Mouse (Mus musculus) cerebellum, postnatal 14 days (tissue): ENCODE measurements around the gene Klf16.
"Not testable (repeated sequence)": the region's sequence is repeated elsewhere in the genome, so short reads cannot be mapped to it uniquely, and the experiment has no call there.

Experiments
- DNase-seq, 2 experiments: peaks; one replicate each; pipeline ENCODE4 v3.0.0; 2021; ENCODE audit warnings: mixed read lengths in 2 of 2

Klf16 gene

DNA sequence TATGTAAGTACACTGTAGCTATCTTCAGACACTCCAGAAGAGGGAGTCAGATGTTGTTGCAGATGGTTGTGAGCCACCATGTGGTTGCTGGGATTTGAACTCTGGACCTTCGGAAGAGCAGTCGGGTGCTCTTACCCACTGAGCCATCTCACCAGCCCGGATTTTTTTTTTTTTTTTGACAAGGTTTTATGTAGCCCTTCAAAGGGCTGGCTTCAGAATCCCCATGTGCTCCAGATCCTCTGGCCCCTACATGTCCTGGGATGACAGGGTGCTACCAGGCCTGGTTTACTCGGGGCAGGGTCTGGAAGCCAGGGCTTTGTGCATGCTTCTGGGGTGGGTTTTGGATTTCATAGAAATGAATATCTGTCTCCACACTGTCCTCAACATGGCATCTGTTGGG lies 28.6 kb upstream of the Klf16 start, which contains the start of gene Gm49322:
Gm49322 (plus strand) TSS at position 301 of the 400 bp plus-strand sequence.
- DNase-seq: not testable (repeated sequence)

DNA sequence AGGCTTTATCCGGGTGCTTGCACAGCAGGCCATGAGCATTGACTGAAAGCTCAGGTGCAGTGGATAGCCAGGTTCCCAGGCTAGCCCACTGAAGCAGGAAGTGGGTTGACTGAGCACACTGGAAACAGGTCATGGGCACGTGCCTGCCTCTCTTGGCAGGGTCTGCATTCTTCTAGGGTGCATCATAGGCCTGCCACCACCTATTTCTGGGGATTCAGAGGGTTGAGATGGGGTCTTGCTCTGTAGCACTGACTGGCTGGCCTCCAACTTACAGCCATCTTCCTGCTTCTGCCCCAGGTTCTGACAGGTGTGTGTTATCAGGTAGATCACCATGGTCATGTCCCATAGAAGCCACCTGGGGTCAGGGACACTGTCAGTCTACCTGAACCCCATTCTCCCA lies 27.9 kb upstream of the Klf16 start:
- DNase-seq: no peak

DNA sequence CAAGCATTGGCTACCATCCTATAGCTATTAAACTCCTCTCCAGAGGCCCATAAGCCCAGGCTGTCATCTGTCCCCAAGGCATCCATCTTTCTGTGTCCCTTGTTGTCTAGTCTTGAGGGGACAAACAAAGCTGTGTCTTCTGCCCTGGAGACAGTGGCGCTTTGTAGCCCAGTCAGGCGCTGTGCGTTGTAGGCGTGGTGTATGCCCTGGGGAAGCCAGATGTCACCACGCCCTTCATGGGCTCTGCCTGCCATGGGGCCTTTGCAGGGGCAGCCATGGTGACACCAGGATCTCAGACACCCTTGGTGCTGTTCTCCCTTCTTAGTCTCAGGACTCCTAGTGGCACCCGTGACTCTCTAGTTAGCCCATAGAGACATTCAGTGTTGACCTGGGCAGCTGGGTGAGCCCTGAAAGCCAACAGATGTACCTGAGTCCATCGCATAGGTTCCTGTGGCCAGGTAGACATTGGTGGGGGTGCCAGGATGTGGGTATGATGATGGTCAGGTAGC lies 26.9 kb upstream of the Klf16 start:
- DNase-seq: no peak

DNA sequence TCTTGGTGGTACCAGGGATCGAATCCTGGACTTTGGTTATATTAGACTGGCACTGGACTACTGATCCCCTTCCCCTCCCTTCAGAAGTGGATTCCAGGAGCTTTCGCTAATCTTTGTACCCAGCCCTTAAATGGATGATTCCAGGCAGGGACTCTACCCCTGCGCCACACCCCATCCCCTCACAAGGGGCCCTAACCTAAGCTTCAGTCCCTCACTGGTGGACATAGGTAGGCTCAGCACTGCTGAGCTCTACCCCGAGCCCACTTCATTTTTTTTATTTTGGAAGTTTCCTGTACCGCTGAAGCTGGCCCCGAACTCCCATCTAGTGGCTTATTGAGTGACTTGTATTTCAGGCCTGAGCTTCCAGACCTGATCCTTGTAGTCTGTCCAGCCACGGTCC lies 26.2 kb upstream of the Klf16 start:
- no peak for DNase-seq

DNA sequence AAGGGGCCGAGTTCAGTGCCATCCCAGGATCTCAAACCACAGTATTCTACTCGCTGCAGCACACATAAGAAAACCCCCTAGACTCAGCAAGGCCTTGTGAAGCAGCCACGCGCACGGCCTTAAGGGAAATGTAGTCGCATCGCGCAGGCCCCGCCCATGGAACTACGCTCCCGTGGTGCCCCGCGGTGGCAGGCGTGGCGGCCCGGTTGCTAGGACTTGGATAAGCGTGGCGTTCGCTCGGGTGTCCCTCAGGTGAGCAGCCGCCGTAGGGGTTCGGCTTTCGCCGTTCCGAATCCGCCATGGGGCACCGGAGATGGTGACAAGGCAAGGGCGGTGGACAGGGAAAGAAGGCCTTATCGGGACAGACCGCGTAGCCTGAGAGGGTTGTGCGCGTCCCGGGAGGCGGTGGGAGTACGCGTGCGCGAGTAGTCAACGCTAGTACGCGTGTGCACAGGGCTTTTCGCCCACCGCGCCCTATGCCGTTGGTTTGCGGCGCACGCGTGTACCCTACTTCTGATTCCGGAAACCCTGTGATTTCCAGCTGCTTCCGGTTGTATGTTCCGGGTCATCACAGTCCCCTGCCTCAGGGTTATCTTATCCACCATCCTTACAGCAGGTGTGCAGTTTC lies 25.7 kb upstream of the Klf16 start, which contains the start of the genes Scamp4 and Adat3:
Scamp4 (plus strand) TSS at position 175 of the 628 bp plus-strand sequence.
Adat3 (plus strand) TSS at position 183 of the 628 bp plus-strand sequence.
- DNase-seq: peak; percentile 96 to 97

DNA sequence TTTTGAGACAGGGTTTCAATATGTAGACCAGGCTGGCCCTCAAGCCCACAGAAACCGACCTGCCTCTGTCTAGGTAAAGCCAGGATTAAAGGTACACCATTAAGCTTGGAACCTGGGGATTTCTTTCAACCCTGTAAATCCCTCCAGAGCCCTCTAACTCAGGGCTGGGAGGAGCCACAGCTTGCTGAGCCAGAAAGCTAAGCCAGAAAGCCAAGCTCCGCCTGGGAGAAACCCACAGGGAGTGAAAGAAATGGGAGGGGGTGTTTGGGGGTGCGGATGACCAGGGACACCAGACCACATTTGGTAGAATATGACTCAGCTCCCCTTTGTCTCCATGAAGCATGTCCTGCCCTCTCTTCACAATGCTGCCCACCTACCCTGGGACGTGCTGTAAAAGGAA lies 19.2 kb upstream of the Klf16 start:
- no peak for DNase-seq

DNA sequence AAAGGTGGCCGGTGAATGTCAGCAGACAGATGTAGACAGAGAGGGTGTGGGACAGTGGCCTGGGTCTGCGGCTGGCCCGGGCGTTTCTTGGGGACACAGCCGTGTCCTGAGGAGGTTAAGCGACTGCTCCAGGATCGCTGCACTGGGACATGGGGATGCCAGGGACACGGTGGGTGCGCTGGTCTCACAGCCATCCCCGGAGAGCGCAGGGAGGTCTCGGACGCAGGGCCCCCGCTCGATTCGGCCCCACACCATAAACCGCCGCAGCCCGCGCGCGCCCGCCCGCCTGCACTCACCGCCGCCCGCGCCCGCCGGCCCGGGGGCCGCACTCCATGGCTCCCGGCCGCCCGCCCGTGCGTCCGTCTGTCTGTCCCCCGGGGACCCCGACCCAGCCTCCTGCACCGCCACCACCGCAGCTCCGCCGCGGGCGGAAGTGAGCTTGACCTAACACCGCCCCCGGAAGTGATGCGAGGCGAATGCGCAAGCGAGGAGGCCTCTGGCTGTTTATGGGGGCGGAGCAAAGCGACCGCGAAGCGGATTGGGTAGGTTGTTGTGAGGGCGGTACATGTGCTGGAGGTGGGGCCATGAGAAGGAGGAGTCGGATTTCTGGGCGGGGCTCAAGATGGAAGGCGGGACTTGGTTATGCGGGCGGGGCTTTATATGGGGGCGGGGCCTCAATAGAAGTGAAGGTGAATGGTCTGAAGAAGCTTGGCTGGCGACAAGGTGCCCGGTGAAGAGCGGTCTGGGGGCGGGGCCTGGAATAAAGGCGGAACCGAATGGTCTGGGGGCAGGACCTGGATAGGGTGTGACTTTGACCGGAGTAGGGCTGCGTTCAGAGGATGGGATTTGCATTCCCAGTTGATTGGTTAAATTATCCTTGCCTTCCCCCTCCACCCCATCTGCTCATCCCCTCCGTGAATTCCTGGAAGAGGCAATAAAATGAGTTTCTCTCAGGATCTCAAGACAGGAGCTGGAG lies 13.0 kb upstream of the Klf16 start, which contains the start of gene Abhd17a:
Abhd17a (minus strand) TSS at position 463 of the 976 bp plus-strand sequence.
- peak; percentile 96 for DNase-seq

DNA sequence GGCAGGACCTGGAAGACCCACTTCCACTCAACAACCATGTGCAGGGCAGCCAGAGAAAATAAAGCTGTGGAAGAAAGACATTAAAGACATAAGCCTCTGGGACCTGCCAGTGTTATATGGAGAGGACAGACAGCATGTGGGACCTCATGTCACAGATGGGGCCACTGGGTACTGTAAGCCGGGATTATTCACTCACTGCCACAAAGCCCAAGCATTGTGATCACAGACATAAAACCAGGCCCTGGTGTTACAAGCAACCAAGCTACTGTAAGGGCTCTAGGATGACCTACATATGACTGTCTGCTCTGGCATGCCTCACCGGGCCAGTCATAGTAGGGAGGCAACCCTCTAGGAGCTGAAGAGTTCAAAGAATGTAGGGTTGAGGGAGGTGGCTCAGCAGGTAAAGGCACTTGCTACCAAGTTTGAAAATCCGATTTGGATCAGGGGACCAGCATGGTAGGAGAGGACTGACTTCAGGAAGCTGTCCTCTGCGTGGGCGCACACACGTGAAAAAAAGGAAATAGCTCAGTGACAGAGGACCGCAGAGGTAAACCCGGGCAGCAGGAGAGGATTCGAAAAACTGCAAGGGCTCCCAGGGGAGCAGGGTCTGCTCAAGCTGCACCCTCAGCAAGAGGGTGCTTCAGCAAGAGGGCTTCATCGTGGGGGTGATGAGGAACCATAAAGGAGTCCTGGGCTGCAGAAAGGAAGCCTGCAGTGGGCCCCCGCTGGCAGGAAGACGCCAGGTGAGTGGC lies 12.2 kb upstream of the Klf16 start:
- DNase-seq: peak in 1 of 2 experiments; percentile 36

DNA sequence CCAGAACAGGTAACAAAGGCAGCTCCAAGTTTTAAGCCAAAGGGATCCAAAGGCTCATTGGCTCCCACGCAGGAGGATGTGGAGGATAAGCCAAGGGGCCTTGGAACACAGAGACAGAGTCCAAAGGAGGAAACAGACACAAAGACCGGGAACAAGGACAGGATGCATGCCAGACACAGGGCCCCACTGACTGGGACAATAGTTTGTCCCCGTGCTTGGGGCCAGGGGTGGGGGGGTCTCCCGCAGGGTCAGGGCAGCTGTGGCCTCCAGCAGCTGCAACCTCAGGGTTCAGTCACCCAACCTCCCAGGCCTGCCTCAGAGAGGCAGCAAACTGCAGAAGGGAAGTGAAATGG lies 10.2 kb upstream of the Klf16 start:
- DNase-seq: peak in 1 of 2 experiments; percentile 21

DNA sequence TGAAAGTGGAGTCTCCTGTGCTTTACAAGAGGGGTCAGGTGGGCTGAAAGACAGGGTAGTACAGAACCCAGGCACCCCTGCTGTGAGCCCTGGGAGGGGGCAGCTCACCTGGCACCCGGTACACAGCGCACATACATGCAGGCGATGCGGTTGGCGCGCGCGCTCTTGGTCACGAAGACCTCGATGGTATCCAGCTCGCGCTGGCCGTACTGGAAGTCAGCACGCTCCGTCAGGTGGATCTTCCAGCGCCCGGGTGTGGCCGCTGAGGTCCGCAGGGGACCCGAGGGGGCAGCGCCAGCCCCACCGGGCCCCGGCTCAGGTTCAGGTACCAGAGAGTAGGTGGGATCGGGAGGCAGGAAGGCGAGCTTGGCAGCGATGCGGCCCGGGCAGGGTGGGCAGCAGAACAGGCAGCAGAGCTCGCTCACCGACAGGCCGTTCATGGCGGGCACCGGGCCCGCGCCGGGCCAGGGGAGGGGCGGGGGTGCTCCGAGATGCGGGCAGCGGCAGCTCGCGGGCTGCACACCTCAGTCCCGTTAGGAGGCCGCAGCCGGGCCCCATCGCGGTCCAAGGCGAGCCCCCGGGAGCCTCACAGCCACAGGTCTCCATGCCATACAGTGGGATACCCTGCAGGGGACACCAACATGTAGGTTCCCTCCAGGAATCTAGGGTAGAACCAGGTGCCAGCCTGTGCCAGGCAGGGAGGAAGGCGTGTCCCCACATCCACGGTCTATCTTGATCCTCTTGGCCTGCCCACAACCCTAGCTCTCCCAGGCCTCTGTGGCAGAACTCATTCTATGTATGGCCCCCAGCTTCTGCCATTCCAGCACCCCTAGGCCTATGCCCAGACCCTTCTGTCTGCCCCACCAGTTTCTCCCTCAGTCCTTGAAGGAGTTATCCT lies 9.5 kb upstream of the Klf16 start:
- DNase-seq: peak in 1 of 2 experiments; percentile 36

DNA sequence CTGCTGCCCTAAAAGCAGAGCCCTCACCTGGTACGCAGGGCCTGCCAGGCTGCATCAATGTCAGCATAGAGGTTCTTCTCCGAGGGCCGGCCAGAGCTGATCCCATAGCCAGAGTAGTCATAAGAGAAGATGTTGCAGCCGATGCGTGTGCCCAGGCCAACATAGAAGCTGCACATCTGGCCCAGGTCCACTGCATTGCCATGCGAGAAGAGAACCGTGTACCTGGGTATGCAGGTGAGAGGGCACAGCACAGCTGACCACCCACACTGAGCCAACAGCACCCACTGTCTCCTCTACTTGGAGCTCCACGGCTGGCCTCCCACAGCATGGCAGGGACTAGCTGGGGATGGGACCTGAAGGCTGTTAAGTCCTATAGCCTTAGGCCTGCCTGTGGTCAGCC lies 8.5 kb upstream of the Klf16 start:
- DNase-seq: no peak

DNA sequence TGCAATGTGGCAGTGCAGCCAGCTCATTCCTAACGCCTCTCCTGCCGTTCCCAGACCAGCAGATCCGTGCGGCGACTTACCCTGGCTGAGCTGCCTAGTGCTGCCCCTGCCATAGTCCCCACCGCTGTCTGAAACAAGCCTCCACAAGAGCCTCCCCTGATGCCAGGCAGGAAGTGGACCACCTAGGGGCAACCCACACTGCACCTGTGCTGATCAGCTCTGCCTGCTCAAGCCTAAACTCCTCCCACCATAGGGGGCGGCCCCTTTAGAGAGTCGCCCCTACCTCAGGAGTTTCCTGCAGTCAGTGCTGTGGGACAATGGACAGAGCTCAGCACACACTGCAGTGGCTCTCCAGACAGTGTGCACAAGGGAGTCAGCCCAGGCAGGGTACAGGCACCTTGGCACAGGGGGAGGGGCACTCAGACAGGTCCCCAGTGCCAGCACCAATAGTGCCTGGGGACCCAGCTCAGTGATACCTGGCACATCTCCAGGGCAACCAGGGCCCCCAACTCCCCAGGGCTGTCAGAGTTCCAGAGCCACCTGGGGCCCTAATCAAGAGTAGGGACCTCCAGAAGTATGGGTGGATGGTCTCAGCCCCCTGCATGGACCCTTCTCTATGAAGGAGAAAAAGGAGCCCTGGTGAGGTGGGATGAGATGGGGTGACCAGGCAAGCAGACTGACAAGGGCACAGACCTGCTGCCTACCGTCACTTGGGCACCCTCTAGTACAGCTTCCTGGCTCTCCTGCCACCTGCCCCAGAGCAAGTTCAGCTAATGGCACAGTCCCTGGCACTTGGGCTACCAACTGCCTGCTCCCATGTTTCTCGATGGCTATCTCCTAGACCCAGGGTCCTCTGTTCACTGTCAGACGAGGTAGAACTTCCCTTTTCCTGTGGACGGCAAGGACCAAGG lies 7.8 kb upstream of the Klf16 start:
- peak in 1 of 2 experiments; percentile 25 for DNase-seq

DNA sequence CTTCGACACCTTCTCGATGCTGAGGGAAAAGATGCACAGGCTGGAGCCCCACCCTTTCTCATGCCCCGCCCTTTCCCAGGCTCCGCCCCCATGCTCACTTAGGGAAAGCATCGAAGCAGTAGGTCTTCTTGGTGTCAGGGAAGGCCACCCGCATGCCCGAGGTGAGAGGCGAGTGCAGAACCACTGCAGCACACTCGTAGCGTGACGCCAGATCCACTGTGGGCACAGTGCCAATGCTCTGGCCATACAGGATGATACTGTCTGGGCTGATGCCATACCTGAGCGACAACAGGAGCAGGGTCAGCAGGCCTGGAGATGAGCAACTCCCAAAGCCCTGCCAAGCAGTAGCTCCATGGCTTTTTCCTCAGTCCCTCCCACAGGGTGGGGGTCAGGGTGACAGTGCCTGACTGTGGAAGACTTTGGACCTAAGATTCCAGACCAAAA lies 6.9 kb upstream of the Klf16 start:
- peak; percentile 53 to 62 for DNase-seq

DNA sequence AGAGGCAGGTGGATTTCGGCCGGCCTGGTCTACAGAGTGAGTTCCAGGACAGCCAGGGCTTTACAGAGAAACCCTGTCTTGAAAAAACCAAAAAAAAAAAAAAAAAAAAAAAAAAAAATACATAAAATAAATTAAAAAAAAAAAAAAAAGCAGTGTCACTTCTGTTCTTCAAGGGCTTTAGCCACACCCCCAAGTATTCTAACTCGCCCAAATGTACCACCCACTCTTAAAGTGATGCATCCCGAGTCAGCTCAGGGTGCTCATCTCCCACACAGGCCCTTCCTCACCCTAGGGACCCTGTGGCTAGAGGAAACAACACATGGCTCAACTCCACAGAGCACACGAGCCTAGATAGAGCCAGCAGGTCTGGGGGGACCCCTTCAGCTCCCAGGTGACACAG lies 5.9 kb upstream of the Klf16 start:
- DNase-seq: no peak

DNA sequence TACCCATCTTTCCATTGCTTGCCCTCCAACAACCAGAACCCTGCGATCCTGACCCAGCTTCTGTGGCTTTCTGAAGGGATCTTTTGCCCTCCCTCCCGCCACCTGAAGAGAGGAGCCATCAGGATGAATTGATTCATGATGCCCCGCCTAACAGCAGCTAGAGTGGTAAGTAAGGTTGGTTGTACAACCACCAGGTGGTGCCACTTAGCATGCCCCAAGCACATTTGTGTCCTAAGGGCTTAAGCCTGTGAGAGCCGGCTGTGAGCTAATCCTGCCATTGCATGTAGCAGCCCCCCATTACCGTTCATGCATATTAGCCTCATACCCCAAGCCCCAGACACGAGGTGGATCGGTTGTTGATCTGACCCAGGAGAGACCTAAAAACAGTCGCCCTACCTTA lies 1.8 kb upstream of the Klf16 start:
- DNase-seq: peak; percentile 68 to 80

DNA sequence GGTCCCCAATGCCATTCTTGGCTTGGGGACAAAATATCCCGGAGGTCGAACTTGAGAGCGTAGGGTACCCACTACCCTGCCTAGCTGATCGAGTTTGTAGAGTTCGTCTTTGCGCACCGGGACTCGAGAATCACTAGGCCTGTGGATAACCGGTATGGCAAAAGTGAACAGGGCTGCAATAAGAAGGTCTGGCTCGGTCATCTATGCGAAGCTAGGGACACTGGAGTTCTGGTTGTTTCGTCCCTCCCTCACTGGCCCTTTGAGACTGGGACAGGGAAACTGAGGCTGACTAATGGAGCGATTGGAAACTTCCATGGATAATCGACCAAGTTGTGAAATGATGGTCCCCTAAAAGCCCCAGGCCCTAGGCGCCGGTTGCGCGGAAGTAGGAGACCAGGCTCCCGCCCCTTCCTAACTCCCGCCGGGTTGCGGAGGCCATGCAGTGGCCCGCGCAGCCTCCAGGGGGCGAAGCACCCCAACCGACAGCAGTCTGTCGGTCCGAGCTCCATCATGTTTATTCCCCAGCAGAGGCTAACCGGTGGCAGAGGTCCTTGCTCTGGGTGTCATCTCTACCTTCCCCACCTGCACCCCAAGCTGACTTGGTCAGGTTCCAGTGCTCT lies 1.1 kb upstream of the Klf16 start:
- DNase-seq: peak; percentile 72 to 80

DNA sequence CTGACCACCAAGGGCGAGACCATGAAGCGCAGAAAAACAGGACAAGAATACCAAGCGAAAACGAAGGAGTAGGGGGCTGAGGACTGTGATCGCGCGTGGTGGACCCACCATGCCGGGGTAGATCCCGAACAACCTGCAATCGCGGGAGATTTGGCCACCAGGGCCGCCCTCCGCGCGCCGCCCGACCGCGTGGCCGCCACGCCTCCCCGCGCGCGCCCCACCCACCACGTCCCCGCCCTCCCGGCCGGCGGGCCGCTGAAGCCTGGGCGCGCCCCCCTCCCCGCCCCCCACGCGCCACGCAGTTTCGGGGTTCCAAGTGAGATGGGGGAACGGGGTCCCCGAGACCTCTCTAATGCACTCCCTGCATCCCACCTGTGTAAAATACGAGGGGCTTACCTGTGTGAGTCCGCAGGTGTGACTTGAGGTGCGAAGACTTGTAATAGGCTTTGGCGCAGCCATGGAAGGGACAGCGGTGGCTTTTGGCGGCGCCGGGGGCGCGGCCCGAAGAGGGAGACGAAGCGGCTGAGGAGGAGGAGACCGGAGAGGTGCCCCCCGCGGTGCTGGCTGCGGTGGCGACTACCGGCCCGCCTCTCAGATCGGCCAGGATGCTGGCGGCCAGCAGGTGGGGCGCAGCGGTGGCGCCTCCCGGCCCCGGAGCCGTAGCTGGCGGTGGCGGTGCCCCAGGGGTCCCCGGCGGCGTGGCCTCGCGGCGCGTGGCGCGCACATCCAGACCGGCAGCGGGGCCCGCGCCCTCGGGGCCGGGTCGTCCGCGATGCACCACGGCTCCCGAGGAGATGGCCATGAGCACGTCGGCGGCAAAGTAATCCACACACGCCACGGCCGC lies 548 bp downstream of the Klf16 start:
- peak in 1 of 2 experiments; percentile 73 for DNase-seq

DNA sequence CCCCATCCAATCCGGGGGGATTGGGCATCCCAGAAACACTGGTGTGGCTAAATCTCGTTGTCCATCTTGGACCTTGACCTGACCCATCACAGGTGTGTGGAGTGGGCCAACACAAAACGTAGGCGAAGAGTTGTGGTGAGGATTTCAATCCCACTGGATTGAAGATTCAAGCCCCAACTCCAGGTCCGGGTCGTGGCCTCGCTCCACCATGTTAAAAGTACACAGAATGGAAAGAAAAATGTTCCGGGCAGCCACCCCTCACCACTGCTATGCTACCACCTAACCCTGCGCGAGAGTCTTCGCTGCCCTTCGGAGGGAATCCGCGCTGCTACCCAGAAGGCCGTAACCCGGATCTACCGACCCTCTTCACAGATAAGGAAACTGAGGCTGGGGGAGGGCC lies 1.2 kb downstream of the Klf16 start:
- DNase-seq: no peak

DNA sequence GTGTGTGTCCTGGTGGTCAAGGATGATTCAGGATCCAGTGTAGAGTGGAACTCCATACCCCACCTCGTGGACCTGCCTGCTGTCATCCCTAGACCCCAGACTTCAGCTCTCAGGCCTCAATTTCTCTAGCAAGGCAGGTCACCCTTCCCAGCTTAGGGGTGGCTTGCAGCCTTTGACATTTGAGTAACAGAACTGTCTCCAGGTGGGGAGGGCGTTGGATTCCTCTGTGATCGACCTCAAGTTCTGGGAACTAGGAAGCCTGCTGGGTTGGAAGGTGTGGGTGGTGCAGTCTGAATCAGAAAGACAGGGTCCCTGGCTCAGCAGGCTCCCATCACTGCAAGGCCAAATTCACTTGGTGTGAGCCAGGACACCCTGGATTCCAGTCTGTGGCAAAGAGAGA lies 2.2 kb downstream of the Klf16 start:
- DNase-seq: no peak
